Mouse (Mus musculus): ENCODE data around the gene Actr1a.

- TF ChIP-seq CTCF (IDR thresholded peaks at IDR 0.05; ENCODE audit: extremely low read depth, insufficient read depth, low read length), result no peak
- TF ChIP-seq POLR2A (IDR thresholded peaks at IDR 0.05; ENCODE audit: extremely low read depth, insufficient read depth, low read length), result no peak
Measured at GRCm38 (mm10) chr19:46367798-46368590, 27.6 kb downstream of the Actr1a start.
